Mouse (Mus musculus): Measurements from ENCODE around the gene Tmem132b. TPM values are rescaled to one million over a fixed set of nuclear protein-coding genes. Genes with fewer than 3 reads are reported as not detected.

Tmem132b gene
- total and polyA plus RNA-seq, 3 experiments = not detected

GRCm38 (mm10) chr5:125493093-125493423 is 38.5 kb upstream of the Tmem132b start:
- no peak for DNase-seq (ENCODE audit: extremely low read depth)
- TF ChIP-seq KAT2A (IDR thresholded peaks at IDR 0.05; ENCODE audit: insufficient replicate concordance, low read length) = no peak
- no peak for TF ChIP-seq POLR2AphosphoS2 (IDR thresholded peaks at IDR 0.05; ENCODE audit: low read depth, low read length)
- no peak for TF ChIP-seq EP300 (IDR thresholded peaks at IDR 0.05; ENCODE audit: low read length)
- no peak for TF ChIP-seq MEF2A (IDR thresholded peaks at IDR 0.05; ENCODE audit: borderline replicate concordance, low read depth, low read length)
- TF ChIP-seq MAX (IDR thresholded peaks at IDR 0.05; ENCODE audit: low read length) = no peak
- no peak for TF ChIP-seq JUN (IDR thresholded peaks at IDR 0.05; ENCODE audit: insufficient read depth, low read depth, low read length)
- no peak for TF ChIP-seq USF1 (IDR thresholded peaks at IDR 0.05; ENCODE audit: low read depth, low read length)
- Histone ChIP-seq H3K4me2 (ENCODE audit: insufficient read depth, low read depth, poor library complexity, severe bottlenecking) (no peak overlapping the region), H3K4me3 (replicated peaks in 1 of 3; ENCODE audit: low read depth in 2 of 3, low read length in 2 of 3, poor library complexity in 1 of 3) (no peak overlapping the region), H3K9ac (ENCODE audit: insufficient read depth, low read depth) (no peak overlapping the region), H3K36me3 (replicated peaks in 1 of 2; ENCODE audit: control insufficient read depth in 1 of 2, insufficient read depth in 1 of 2, low read length in 1 of 2) (peaks cover 23 to 66% of the 10 kb centered on the region in 2 experiments), H3K4me1 (ENCODE audit: control insufficient read depth in 1 of 2, insufficient read depth in 2 of 2) (peaks cover 5 to 25% of the 10 kb centered on the region in 2 experiments), H3K27me3 (replicated peaks) (no peaks in the 10 kb centered on the region), H3K9me3 (replicated peaks; ENCODE audit: low read length) (no peaks in the 10 kb centered on the region), H3K27ac (ENCODE audit: insufficient read depth, low read depth) (no peak overlapping the region), H3K79me2 (replicated peaks; ENCODE audit: control insufficient read depth, extremely low read depth, insufficient read depth, poor library complexity, severe bottlenecking) (no peaks in the 10 kb centered on the region)
- dilution Hi-C loops (cut with MboI; ENCODE audit: extremely low pct_ligation_motif_present, extremely low pct_unique_long_range_greater_than_20kb, low sequenced_read_pairs) (no loop called here), in situ Hi-C loops (cut with MboI; ENCODE audit: low pct_ligation_motif_present, low pct_unique_long_range_greater_than_20kb, low sequenced_read_pairs) (no loop called here)

- no peak for DNase-seq (ENCODE audit: extremely low read depth)
- H3K9me3 ChIP-seq (replicated peaks; ENCODE audit: low read length) = no peaks in the 10 kb centered on the region
- H3K79me2 ChIP-seq (replicated peaks; ENCODE audit: control insufficient read depth, extremely low read depth, insufficient read depth, poor library complexity, severe bottlenecking) = no peaks in the 10 kb centered on the region
- no peak overlapping the region for H3K9ac ChIP-seq (ENCODE audit: insufficient read depth, low read depth)
- H3K4me2 ChIP-seq (ENCODE audit: insufficient read depth, low read depth, poor library complexity, severe bottlenecking) = no peak overlapping the region
- TF ChIP-seq POLR2A (IDR thresholded peaks at IDR 0.05; ENCODE audit: low read depth, low read length) (no peak), BHLHE40 (IDR thresholded peaks at IDR 0.05; ENCODE audit: low read depth, low read length) (no peak), CHD2 (IDR thresholded peaks at IDR 0.05; ENCODE audit: low read length) (no peak), IRF4 (IDR thresholded peaks at IDR 0.05; ENCODE audit: low read depth, low read length) (no peak), MXI1 (IDR thresholded peaks at IDR 0.05; ENCODE audit: low read depth, low read length) (no peak), ZMIZ1 (IDR thresholded peaks at IDR 0.05; ENCODE audit: low read depth, low read length) (no peak), SIN3A (IDR thresholded peaks at IDR 0.05; ENCODE audit: low read length) (no peak), MYC (IDR thresholded peaks at IDR 0.05; ENCODE audit: low read depth, low read length) (no peak), ZNF384 (IDR thresholded peaks at IDR 0.05; ENCODE audit: low read depth, low read length) (no peak), TBP (conservative IDR thresholded peaks at IDR 0.05; ENCODE audit: low read depth, low read length) (no peak), ELF1 (IDR thresholded peaks at IDR 0.05; ENCODE audit: low read depth, low read length) (no peak), SMC3 (IDR thresholded peaks at IDR 0.05; ENCODE audit: low read depth, low read length) (no peak), UBTF (IDR thresholded peaks at IDR 0.05; ENCODE audit: low read depth, low read length) (no peak), USF1 (IDR thresholded peaks at IDR 0.05; ENCODE audit: low read depth, low read length) (no peak), NRF1 (IDR thresholded peaks at IDR 0.05; ENCODE audit: low read depth, low read length) (no peak), ETS1 (conservative IDR thresholded peaks at IDR 0.05; ENCODE audit: low read depth, low read length) (no peak), E2F4 (IDR thresholded peaks at IDR 0.05; ENCODE audit: insufficient replicate concordance, low read depth, low read length) (no peak), KAT2A (IDR thresholded peaks at IDR 0.05; ENCODE audit: insufficient replicate concordance, low read length) (no peak), GABPA (IDR thresholded peaks at IDR 0.05; ENCODE audit: insufficient replicate concordance, low read depth, low read length) (no peak), USF2 (conservative IDR thresholded peaks at IDR 0.05; ENCODE audit: low read depth, low read length) (no peak)
- H3K27ac ChIP-seq (ENCODE audit: insufficient read depth, low read depth) = no peak overlapping the region
- H3K4me3 ChIP-seq (replicated peaks in 1 of 3; ENCODE audit: low read depth in 2 of 3, low read length in 2 of 3, poor library complexity in 1 of 3) = no peak overlapping the region
- in situ Hi-C loops (cut with MboI; ENCODE audit: low pct_ligation_motif_present, low pct_unique_long_range_greater_than_20kb, low sequenced_read_pairs) = no loop called here
- no peaks in the 10 kb centered on the region for H3K27me3 ChIP-seq (replicated peaks)
- peaks cover 0 to 17% of the 10 kb centered on the region in 2 experiments; a peak in 2 of 4 replicates for H3K4me1 ChIP-seq (ENCODE audit: control insufficient read depth in 1 of 2, insufficient read depth in 2 of 2)
- dilution Hi-C loops (cut with MboI; ENCODE audit: extremely low pct_ligation_motif_present, extremely low pct_unique_long_range_greater_than_20kb, low sequenced_read_pairs) = no loop called here
- H3K36me3 ChIP-seq (replicated peaks in 1 of 2; ENCODE audit: control insufficient read depth in 1 of 2, insufficient read depth in 1 of 2, low read length in 1 of 2) = peaks cover 20 to 77% of the 10 kb centered on the region in 2 experiments
These were observed 35.9 kb upstream of the Tmem132b start for GRCm38 (mm10) chr5:125495655-125496054.
